Mouse (Mus musculus): Measurements from ENCODE around the gene Ccdc73. TPM values are rescaled to one million over a fixed set of nuclear protein-coding genes. Genes with fewer than 3 reads are reported as not detected.
"Not testable (repeated sequence)": the region's sequence is repeated elsewhere in the genome, so short reads cannot be mapped to it uniquely, and the experiment has no call there.

Gene Ccdc73
- polyA plus RNA-seq, 1 experiment from 2014 or later, result 9.1 TPM

DNA sequence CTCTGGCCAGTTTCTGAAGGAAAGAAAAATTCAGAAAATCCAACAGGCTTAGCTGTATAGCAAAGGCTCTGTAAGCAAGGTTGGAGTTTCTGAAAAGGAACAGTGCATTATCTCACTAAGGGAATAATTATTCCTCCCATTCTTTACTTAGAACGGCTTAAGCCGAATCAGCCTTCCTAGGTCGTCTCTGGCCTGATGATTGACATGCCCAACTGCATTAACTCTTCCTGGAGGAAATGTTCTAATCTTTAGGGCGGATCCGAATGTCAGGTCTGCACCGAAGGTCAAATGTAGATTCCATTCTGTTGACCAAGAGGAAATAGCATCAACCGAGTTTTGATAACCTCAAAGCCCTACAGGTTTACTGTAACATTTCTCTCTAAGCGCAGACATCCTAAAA is 11.2 kb downstream of the Ccdc73 start:
- no peak overlapping the region for H3K27ac ChIP-seq
- no peak for ATAC-seq (ENCODE audit: insufficient number of reproducible peaks, insufficient read depth, low FRiP score, low TSS enrichment, low read depth)

DNA sequence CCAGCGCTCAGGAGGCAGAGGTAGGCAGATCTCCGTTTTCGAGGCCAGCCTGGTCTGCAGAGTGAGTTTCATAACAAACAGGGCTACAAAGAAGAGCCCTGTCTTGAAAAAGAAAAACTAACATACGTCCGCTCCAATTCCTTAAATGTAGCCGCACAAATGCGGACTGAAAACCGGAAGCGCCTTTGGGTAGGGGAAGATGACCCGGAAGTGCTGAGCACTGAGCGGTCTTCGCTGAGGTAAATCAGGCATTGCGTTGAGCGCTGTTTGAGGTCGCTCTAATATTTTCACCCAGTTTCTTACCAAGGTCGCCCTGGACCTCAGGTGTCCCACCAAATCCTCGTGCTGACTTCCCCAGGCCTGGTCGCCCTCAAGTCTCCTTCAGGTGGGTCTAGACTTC is 18.5 kb downstream of the Ccdc73 start:
- 90% methylated on average over 18 of the region's 18 CpGs for WGBS
- H3K27ac ChIP-seq, result no peak overlapping the region
- H3K4me2 ChIP-seq, result no peak overlapping the region
- no peak overlapping the region for H3K4me3 ChIP-seq (replicated peaks)
- no peaks in the 10 kb centered on the region for H3K36me3 ChIP-seq
- H3K27me3 ChIP-seq, result no peaks in the 10 kb centered on the region
- H3K9ac ChIP-seq (replicated peaks), result no peak overlapping the region
- H3K4me1 ChIP-seq (replicated peaks), result no peaks in the 10 kb centered on the region
- H3K9me3 ChIP-seq, result no peaks in the 10 kb centered on the region
- ATAC-seq (ENCODE audit: insufficient number of reproducible peaks, insufficient read depth, low FRiP score, low TSS enrichment, low read depth), result no peak

More for the DNA sequence above, 11.2 kb downstream of the Ccdc73 start:
- WGBS, result 85% methylated on average over 8 of the region's 8 CpGs
- no peaks in the 10 kb centered on the region for H3K27me3 ChIP-seq
- no peak overlapping the region for H3K4me2 ChIP-seq
- no peaks in the 10 kb centered on the region for H3K9me3 ChIP-seq
- no peak overlapping the region for H3K4me3 ChIP-seq (replicated peaks)
- H3K4me1 ChIP-seq (replicated peaks), result no peaks in the 10 kb centered on the region
- no peak overlapping the region for H3K9ac ChIP-seq (replicated peaks)
- no peaks in the 10 kb centered on the region for H3K36me3 ChIP-seq

GRCm38 (mm10) chr2:104887331-104887730 is 19.7 kb downstream of the Ccdc73 start:
- not testable (repeated sequence) for H3K27me3 ChIP-seq; H3K4me3 ChIP-seq (replicated peaks); H3K36me3 ChIP-seq; H3K4me1 ChIP-seq (replicated peaks); ATAC-seq (ENCODE audit: insufficient number of reproducible peaks, insufficient read depth, low FRiP score, low TSS enrichment, low read depth); H3K9ac ChIP-seq (replicated peaks); H3K27ac ChIP-seq; H3K9me3 ChIP-seq; H3K4me2 ChIP-seq
- WGBS, result 54% methylated on average over 2 of the region's 2 CpGs

DNA sequence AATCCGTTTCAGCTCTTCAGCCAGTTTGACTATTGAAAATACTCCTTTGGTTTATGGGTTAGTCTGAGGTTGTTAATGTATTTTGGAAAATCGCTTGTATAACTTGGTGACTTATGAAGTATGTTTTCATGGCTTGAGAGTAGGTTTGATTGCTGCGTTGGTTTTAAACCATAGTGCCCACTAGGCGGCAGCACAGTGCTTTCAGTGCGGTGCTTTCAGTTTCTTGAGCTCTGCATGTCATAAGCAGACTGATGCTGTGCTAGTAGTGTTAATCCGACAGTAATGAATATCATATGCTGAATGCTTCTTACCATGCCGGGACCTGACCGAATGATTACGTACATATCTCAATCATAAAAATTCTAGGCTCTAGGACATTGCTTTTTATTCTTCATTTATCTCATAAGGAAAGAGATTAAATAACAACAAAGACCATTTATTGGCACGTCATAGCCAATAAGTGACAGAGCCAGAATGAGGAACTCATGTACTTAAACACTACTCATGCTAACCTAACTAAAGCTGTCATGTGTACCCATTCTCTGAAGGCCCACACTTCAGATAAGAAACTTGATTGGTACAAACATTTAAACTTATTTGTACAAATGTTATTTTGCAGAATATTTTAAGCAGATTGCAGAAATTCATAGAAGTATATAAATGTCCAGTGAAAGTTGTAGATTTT is 20.4 kb downstream of the Ccdc73 start:
- no peak overlapping the region for H3K27ac ChIP-seq
- no peaks in the 10 kb centered on the region for H3K27me3 ChIP-seq
- no peak; the same call in 1 of the 2 replicates for ATAC-seq (ENCODE audit: insufficient number of reproducible peaks, insufficient read depth, low FRiP score, low TSS enrichment, low read depth)
- no peaks in the 10 kb centered on the region for H3K9me3 ChIP-seq
- 18% methylated on average over 10 of the region's 10 CpGs for WGBS
- no peaks in the 10 kb centered on the region for H3K4me1 ChIP-seq (replicated peaks)
- H3K4me2 ChIP-seq, result no peak overlapping the region
- no peaks in the 10 kb centered on the region for H3K36me3 ChIP-seq
- H3K4me3 ChIP-seq (replicated peaks), result no peak overlapping the region
- no peak overlapping the region for H3K9ac ChIP-seq (replicated peaks)

GRCm38 (mm10) chr2:104899975-104900374 is 32.4 kb downstream of the Ccdc73 start:
- Histone ChIP-seq H3K36me3 (no peaks in the 10 kb centered on the region), H3K9me3 (no peaks in the 10 kb centered on the region), H3K27me3 (no peaks in the 10 kb centered on the region), H3K4me3 (replicated peaks) (no peak overlapping the region), H3K27ac (no peak overlapping the region), H3K4me2 (no peak overlapping the region), H3K9ac (replicated peaks) (no peak overlapping the region), H3K4me1 (replicated peaks) (no peaks in the 10 kb centered on the region)
- no peak for ATAC-seq (ENCODE audit: insufficient number of reproducible peaks, insufficient read depth, low FRiP score, low TSS enrichment, low read depth)
- 92% methylated on average over 2 of the region's 2 CpGs for WGBS

DNA sequence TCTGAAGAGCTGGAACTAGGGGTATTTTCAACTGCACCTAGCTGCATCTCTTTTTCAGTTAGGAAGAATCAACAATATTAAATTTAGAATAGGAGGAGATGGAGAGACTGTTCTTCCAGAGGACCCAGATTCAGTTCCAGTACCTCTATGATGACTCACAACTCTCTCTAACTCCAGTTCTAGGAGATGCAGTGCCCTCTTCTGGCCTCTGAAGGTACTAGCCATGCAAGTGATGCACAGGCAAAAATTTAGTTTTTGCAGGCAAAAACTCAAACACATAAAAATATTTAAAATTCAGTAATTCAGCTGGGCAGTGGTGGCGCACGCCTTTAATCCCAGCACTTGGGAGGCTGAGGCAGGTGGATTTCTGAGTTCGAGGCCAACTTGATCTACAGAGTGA is 48.1 kb downstream of the Ccdc73 start:
- Histone ChIP-seq H3K4me3 (replicated peaks) (no peak overlapping the region), H3K9ac (replicated peaks) (no peak overlapping the region), H3K27ac (no peak overlapping the region), H3K4me2 (no peak overlapping the region), H3K27me3 (no peaks in the 10 kb centered on the region), H3K36me3 (no peaks in the 10 kb centered on the region), H3K4me1 (replicated peaks) (0 out of 2 replicates have a peak, but pooled peaks cover 3% of the 10 kb centered on the region), H3K9me3 (no peaks in the 10 kb centered on the region)
- ATAC-seq (ENCODE audit: insufficient number of reproducible peaks, insufficient read depth, low FRiP score, low TSS enrichment, low read depth), result no peak
- 85% methylated on average over 3 of the region's 3 CpGs for WGBS

DNA sequence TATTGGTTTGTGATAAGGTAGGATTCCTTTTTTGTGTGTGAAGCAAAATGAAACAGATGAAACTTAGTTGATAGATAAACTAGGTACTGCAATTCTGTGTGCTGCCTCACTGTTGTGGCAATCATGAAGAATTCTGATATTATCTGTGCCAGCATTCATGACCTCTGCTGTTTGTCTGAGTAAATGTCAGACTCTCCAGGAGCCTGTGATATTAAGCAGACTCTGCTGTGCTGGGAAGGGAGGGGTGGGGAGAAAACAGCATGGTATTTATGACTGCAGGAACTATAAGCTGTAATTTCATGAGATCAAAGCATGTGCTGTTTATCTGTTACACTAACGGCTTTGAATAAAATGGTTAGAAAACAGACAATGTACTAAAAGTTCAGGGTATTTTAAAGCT is 96.9 kb downstream of the Ccdc73 start:
- 10% methylated on average over 1 of the region's 1 CpGs for WGBS
- Histone ChIP-seq H3K27me3 (no peaks in the 10 kb centered on the region), H3K4me3 (replicated peaks) (no peak overlapping the region)

DNA sequence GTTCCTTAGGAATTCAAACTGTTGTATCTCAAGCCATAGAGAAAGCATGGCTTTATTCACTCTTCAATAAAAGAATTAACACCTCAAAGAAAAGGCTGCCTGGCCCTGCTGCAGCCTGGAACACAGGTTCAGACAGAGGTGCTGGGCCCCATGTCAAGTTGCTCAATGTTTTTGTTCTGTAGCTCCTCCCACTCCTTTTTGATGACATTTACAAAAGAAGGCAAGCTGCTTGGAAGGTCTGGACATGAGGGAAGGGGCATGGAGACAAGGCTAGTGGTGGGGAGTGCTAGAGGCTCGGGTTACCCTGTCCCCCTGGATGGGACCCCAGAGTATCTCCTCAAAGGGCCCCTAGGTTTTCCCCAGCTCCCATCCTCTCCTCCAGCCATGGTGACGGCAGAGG is 114.1 kb downstream of the Ccdc73 start:
- WGBS, result 23% methylated on average over 2 of the region's 2 CpGs
- Histone ChIP-seq H3K4me2 (no peak overlapping the region), H3K9me3 (no peaks in the 10 kb centered on the region), H3K9ac (replicated peaks) (no peak overlapping the region), H3K36me3 (no peaks in the 10 kb centered on the region), H3K4me3 (replicated peaks) (no peak overlapping the region), H3K4me1 (replicated peaks) (no peaks in the 10 kb centered on the region), H3K27ac (no peak overlapping the region), H3K27me3 (no peaks in the 10 kb centered on the region)
- ATAC-seq (ENCODE audit: insufficient number of reproducible peaks, insufficient read depth, low FRiP score, low TSS enrichment, low read depth), result no peak

More for the DNA sequence above, 96.9 kb downstream of the Ccdc73 start:
- H3K9ac ChIP-seq (replicated peaks), result no peak overlapping the region
- H3K9me3 ChIP-seq, result no peaks in the 10 kb centered on the region
- no peak for ATAC-seq (ENCODE audit: insufficient number of reproducible peaks, insufficient read depth, low FRiP score, low TSS enrichment, low read depth)
- H3K36me3 ChIP-seq, result no peaks in the 10 kb centered on the region
- H3K4me1 ChIP-seq (replicated peaks), result 0 out of 2 replicates have a peak, but pooled peaks cover 3% of the 10 kb centered on the region
- no peak overlapping the region for H3K4me2 ChIP-seq
- H3K27ac ChIP-seq, result no peak overlapping the region

- Histone ChIP-seq H3K36me3 (no peaks in the 10 kb centered on the region), H3K9me3 (no peaks in the 10 kb centered on the region), H3K27ac (no peak overlapping the region), H3K4me2 (no peak overlapping the region), H3K4me1 (replicated peaks) (no peaks in the 10 kb centered on the region), H3K27me3 (no peaks in the 10 kb centered on the region), H3K9ac (replicated peaks) (no peak overlapping the region), H3K4me3 (replicated peaks) (no peak overlapping the region)
- no peak for ATAC-seq (ENCODE audit: insufficient number of reproducible peaks, insufficient read depth, low FRiP score, low TSS enrichment, low read depth)
- 67% methylated on average over 3 of the region's 3 CpGs for WGBS
Observed at GRCm38 (mm10) chr2:104985796-104986195, 118.2 kb downstream of the Ccdc73 start.

GRCm38 (mm10) chr2:104988974-104989373 is 121.4 kb downstream of the Ccdc73 start:
- 81% methylated on average over 1 of the region's 1 CpGs for WGBS
- Histone ChIP-seq H3K9me3 (no peaks in the 10 kb centered on the region), H3K4me1 (replicated peaks) (no peaks in the 10 kb centered on the region), H3K27me3 (no peaks in the 10 kb centered on the region), H3K27ac (no peak overlapping the region), H3K4me2 (no peak overlapping the region), H3K36me3 (no peaks in the 10 kb centered on the region), H3K4me3 (replicated peaks) (no peak overlapping the region), H3K9ac (replicated peaks) (no peak overlapping the region)
- no peak for ATAC-seq (ENCODE audit: insufficient number of reproducible peaks, insufficient read depth, low FRiP score, low TSS enrichment, low read depth)

DNA sequence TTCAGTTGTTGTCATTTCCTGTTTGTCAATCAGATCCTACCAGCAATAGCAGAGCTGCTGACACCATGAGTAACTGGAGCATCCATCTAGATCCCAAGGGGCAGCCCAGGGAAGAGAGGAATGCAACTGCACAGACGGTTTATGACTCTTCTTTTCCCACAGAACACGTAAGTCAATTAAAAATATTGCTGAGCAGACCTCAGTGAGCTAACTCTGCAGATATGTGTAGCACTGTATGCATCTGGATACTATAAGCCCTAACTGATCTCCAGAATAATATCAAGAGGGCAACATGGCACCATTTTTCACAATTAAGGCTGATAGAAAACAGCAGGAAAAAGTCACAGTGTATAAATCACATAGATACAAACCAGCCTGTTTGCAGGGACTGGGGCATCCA is 126.8 kb downstream of the Ccdc73 start:
- Histone ChIP-seq H3K4me2 (no peak overlapping the region), H3K4me1 (replicated peaks) (no peaks in the 10 kb centered on the region), H3K9me3 (no peaks in the 10 kb centered on the region), H3K27ac (no peak overlapping the region), H3K27me3 (no peaks in the 10 kb centered on the region), H3K36me3 (peaks cover 32% of the 10 kb centered on the region), H3K4me3 (replicated peaks) (no peak overlapping the region), H3K9ac (replicated peaks) (no peak overlapping the region)
- no peak for ATAC-seq (ENCODE audit: insufficient number of reproducible peaks, insufficient read depth, low FRiP score, low TSS enrichment, low read depth)
- 49% methylated on average over 2 of the region's 2 CpGs for WGBS

- Histone ChIP-seq H3K4me1 (replicated peaks) (no peaks in the 10 kb centered on the region), H3K27ac (no peak overlapping the region), H3K9me3 (no peaks in the 10 kb centered on the region), H3K4me2 (no peak overlapping the region), H3K36me3 (peaks cover 35% of the 10 kb centered on the region), H3K27me3 (no peaks in the 10 kb centered on the region), H3K9ac (replicated peaks) (no peak overlapping the region), H3K4me3 (replicated peaks) (no peak overlapping the region)
- 89% methylated on average over 3 of the region's 3 CpGs for WGBS
- ATAC-seq (ENCODE audit: insufficient number of reproducible peaks, insufficient read depth, low FRiP score, low TSS enrichment, low read depth), result no peak
Observed at GRCm38 (mm10) chr2:104996201-104996600, 128.6 kb downstream of the Ccdc73 start.
